Mouse (Mus musculus): ENCODE measurements at regions not wholly inside any gene's neighbourhood (a gene's known extent, or its start where the extent isn't known, plus 50 kb on each side); places are given as distances from the start of the nearest gene placed in this dataset.

DNA sequence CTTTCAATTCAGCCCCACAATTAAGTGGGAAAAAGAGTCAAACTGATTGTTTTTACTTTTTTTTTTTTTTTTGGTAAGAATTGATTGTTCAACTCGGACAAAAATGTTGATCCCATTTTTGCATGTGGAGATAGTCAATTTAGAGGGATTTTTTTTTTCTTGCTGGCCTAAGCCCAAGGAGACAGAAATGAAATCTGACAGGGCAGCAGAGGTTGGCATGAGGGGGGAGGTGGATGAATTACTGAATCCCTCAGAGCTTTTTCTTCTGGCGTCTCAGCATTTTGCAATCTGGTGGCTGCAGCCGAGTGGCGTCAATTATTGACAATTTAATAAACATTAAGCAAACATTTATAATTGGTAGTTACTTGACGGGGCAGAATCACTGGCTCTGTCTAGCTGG is 356.6 kb downstream of the Cd83 start:
- no peaks in the 10 kb centered on the region for H3K36me3 ChIP-seq (ENCODE audit: control insufficient read depth, insufficient read depth, low read length)
- H3K9me3 ChIP-seq (ENCODE audit: control insufficient read depth, low read length), result no peaks in the 10 kb centered on the region
- H3K9ac ChIP-seq (ENCODE audit: low read depth, low read length), result no peak overlapping the region
- 69% methylated on average over 5 of the region's 5 CpGs for WGBS
- H3K4me1 ChIP-seq (ENCODE audit: control insufficient read depth, insufficient read depth, low read length), result no peaks in the 10 kb centered on the region
- H3K27ac ChIP-seq (ENCODE audit: low read length), result no peak overlapping the region
- no peak overlapping the region for H3K4me2 ChIP-seq (ENCODE audit: low read depth, low read length)
- no peak for ATAC-seq
- no peaks in the 10 kb centered on the region for H3K27me3 ChIP-seq (replicated peaks; ENCODE audit: control insufficient read depth, insufficient read depth, low read length)
- no peak overlapping the region for H3K4me3 ChIP-seq (ENCODE audit: low read length)

DNA sequence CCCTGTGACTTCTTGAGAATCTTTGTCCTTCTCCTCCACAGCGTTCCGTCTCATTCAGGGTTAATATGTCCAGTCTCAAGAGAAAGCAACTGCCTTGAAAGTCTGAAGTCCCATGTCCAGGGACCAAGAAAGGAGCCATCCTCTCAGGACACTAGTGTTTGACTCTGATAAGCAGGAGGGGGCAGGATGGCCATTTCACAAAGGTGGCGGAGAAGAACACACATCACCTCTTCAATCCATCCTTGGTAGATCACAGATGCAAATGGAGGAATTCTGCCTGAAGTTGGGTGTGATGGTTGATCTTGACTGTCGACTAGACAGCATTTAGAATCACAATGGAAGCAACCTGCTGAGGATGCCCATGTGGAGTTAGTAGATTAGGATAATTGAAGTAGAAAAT is 360.9 kb downstream of the Cd83 start:
- ATAC-seq, result no peak
- Histone ChIP-seq H3K9me3 (ENCODE audit: control insufficient read depth, low read length) (no peaks in the 10 kb centered on the region), H3K27ac (ENCODE audit: low read length) (no peak overlapping the region), H3K4me2 (ENCODE audit: low read depth, low read length) (no peak overlapping the region), H3K4me1 (ENCODE audit: control insufficient read depth, insufficient read depth, low read length) (no peaks in the 10 kb centered on the region), H3K36me3 (ENCODE audit: control insufficient read depth, insufficient read depth, low read length) (no peaks in the 10 kb centered on the region), H3K27me3 (replicated peaks; ENCODE audit: control insufficient read depth, insufficient read depth, low read length) (no peaks in the 10 kb centered on the region), H3K9ac (ENCODE audit: low read depth, low read length) (no peak overlapping the region), H3K4me3 (ENCODE audit: low read length) (no peak overlapping the region)
- WGBS, result 93% methylated on average over 4 of the region's 4 CpGs

DNA sequence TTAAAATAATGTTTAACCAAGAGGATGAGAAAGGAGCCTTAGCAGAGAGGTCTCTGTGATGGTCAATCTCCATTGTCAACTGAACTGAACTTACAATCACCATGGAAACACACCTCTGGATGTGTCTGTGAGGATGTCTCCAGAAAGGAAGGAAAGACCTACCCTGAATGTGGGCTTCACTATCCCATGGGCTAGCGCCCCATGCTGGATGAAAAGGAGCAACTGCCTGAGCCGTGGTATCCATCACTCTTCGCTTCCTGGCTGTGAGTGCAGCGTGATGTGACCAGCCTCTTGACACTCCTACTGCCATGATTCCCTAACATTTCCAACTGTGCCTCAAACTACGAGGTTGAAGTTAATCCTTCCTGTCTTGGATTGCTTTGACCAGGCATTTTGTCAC is 363.3 kb downstream of the Cd83 start:
- no peaks in the 10 kb centered on the region for H3K27me3 ChIP-seq (replicated peaks; ENCODE audit: control insufficient read depth, insufficient read depth, low read length)
- no peak for ATAC-seq
- WGBS, result 84% methylated on average over 5 of the region's 5 CpGs
- no peaks in the 10 kb centered on the region for H3K9me3 ChIP-seq (ENCODE audit: control insufficient read depth, low read length)
- no peak overlapping the region for H3K9ac ChIP-seq (ENCODE audit: low read depth, low read length)
- no peak overlapping the region for H3K4me2 ChIP-seq (ENCODE audit: low read depth, low read length)
- H3K4me1 ChIP-seq (ENCODE audit: control insufficient read depth, insufficient read depth, low read length), result no peaks in the 10 kb centered on the region
- no peaks in the 10 kb centered on the region for H3K36me3 ChIP-seq (ENCODE audit: control insufficient read depth, insufficient read depth, low read length)
- H3K27ac ChIP-seq (ENCODE audit: low read length), result no peak overlapping the region
- no peak overlapping the region for H3K4me3 ChIP-seq (ENCODE audit: low read length)

DNA sequence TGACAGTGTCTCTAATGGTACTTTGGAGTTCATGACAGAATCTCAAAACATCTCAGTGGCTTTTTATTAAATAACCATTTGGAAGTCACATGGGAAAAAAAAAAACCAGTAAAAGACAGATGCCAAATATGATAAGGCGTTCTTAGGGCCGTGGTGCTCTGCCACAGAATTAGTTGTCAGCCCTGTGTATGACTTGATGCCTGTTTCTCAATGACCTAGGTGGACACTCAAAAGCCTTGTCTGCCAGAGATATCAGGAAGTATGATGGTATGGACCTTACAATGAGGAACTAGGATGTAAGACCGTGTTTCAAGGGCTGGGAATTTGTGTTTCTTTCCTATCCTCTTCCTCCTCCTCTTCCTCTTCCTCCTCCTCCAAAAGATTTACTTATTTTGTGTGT is 364.9 kb downstream of the Cd83 start:
- H3K27ac ChIP-seq (ENCODE audit: low read length), result no peak overlapping the region
- no peak for ATAC-seq
- no peaks in the 10 kb centered on the region for H3K36me3 ChIP-seq (ENCODE audit: control insufficient read depth, insufficient read depth, low read length)
- H3K27me3 ChIP-seq (replicated peaks; ENCODE audit: control insufficient read depth, insufficient read depth, low read length), result no peaks in the 10 kb centered on the region
- H3K9ac ChIP-seq (ENCODE audit: low read depth, low read length), result no peak overlapping the region
- no peaks in the 10 kb centered on the region for H3K4me1 ChIP-seq (ENCODE audit: control insufficient read depth, insufficient read depth, low read length)
- H3K4me2 ChIP-seq (ENCODE audit: low read depth, low read length), result no peak overlapping the region
- H3K4me3 ChIP-seq (ENCODE audit: low read length), result no peak overlapping the region
- H3K9me3 ChIP-seq (ENCODE audit: control insufficient read depth, low read length), result no peaks in the 10 kb centered on the region
- 78% methylated on average over 3 of the region's 3 CpGs for WGBS

DNA sequence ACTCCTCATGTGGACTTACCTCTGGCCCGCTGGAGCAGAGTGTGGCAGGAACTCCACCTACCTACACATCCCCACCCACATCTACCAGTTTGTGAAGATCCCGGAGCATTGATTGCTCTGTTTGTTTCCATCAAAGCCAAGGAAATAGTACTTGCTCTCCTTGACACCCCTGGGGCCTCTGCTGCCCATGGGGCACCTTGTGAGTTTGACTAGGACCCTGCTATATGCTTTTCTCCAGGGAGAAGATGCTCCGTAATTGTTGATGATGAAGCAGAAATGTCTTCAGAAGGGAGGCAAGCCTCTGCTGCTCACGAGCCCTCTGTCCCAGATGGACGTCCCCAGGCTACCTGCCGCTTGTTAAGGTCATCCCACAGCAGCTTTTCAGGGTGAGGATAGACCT is 367.0 kb downstream of the Cd83 start:
- no peaks in the 10 kb centered on the region for H3K36me3 ChIP-seq (ENCODE audit: control insufficient read depth, insufficient read depth, low read length)
- WGBS, result 76% methylated on average over 6 of the region's 6 CpGs
- no peak for ATAC-seq

DNA sequence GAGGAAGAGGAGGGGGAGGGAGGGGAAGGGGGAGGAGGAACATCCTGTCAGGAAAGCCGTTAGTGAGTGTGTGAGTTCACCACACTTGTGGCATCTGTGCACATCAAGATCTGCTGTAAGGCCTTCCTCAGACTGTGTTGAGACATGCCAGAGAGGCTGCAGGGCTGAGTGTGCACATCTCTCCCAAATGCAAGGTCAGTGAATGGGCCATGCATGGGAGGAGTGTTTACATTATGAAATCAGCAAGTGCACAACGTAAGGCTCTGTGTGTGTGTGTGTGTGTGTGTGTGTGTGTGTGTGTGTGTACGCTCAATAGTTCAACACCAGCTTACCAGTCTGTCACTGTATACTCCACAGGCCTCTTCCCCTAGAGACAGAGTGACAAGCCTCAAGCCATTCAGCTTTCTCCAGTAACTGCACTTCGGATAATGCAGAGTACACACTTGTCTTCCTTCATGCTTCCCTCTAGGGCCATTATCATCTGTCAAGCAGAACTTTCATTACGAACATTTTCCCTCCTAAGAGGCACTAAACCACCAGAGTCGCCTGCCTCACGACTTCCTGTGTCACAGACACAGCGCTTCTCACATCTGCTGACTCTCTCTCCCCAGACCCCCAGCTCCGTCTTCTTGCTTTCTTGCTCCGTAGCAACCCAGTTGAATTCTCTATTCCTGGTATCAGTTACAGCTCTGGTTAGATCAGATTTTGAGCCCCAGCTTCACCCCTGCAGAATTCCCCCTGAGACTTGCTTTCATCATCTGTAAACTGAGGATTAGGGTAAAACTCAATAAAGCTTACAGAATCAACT is 368.4 kb downstream of the Cd83 start:
- no peak overlapping the region for H3K4me2 ChIP-seq (ENCODE audit: low read depth, low read length)
- H3K9me3 ChIP-seq (ENCODE audit: control insufficient read depth, low read length), result no peaks in the 10 kb centered on the region
- no peak overlapping the region for H3K27ac ChIP-seq (ENCODE audit: low read length)
- no peak overlapping the region for H3K9ac ChIP-seq (ENCODE audit: low read depth, low read length)
- no peaks in the 10 kb centered on the region for H3K36me3 ChIP-seq (ENCODE audit: control insufficient read depth, insufficient read depth, low read length)
- no peaks in the 10 kb centered on the region for H3K4me1 ChIP-seq (ENCODE audit: control insufficient read depth, insufficient read depth, low read length)
- H3K27me3 ChIP-seq (replicated peaks; ENCODE audit: control insufficient read depth, insufficient read depth, low read length), result no peaks in the 10 kb centered on the region
- H3K4me3 ChIP-seq (ENCODE audit: low read length), result no peak overlapping the region
- no peak for ATAC-seq
- WGBS, result 45% methylated on average over 10 of the region's 10 CpGs

More for the DNA sequence above, 367.0 kb downstream of the Cd83 start:
- no peak overlapping the region for H3K4me2 ChIP-seq (ENCODE audit: low read depth, low read length)
- no peaks in the 10 kb centered on the region for H3K27me3 ChIP-seq (replicated peaks; ENCODE audit: control insufficient read depth, insufficient read depth, low read length)
- no peak overlapping the region for H3K27ac ChIP-seq (ENCODE audit: low read length)
- no peaks in the 10 kb centered on the region for H3K9me3 ChIP-seq (ENCODE audit: control insufficient read depth, low read length)
- H3K4me1 ChIP-seq (ENCODE audit: control insufficient read depth, insufficient read depth, low read length), result no peaks in the 10 kb centered on the region
- no peak overlapping the region for H3K4me3 ChIP-seq (ENCODE audit: low read length)
- H3K9ac ChIP-seq (ENCODE audit: low read depth, low read length), result no peak overlapping the region

DNA sequence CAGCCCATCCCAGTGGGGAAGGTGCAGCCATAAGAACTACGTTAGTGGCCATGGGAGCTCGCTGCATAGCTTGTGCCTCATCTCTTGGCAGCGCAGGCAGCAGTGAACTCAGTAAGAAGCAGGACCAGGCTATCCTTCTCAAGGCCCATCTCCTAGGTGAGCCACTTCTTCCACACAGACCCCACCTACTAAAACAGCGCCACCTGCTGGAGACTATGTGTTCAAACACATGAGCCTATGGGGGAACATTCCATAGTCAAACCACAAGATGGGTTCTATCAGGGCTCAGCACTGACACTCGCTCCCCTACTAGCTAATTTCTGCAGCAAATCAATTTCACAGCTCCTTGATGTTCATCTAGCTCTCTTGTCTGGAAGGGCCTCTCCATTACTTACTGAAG is 369.2 kb downstream of the Cd83 start:
- Histone ChIP-seq H3K9me3 (ENCODE audit: control insufficient read depth, low read length) (no peaks in the 10 kb centered on the region), H3K27ac (ENCODE audit: low read length) (no peak overlapping the region), H3K9ac (ENCODE audit: low read depth, low read length) (no peak overlapping the region), H3K4me2 (ENCODE audit: low read depth, low read length) (no peak overlapping the region), H3K4me1 (ENCODE audit: control insufficient read depth, insufficient read depth, low read length) (no peaks in the 10 kb centered on the region), H3K4me3 (ENCODE audit: low read length) (no peak overlapping the region), H3K36me3 (ENCODE audit: control insufficient read depth, insufficient read depth, low read length) (no peaks in the 10 kb centered on the region), H3K27me3 (replicated peaks; ENCODE audit: control insufficient read depth, insufficient read depth, low read length) (no peaks in the 10 kb centered on the region)
- 96% methylated on average over 5 of the region's 5 CpGs for WGBS
- ATAC-seq, result no peak

DNA sequence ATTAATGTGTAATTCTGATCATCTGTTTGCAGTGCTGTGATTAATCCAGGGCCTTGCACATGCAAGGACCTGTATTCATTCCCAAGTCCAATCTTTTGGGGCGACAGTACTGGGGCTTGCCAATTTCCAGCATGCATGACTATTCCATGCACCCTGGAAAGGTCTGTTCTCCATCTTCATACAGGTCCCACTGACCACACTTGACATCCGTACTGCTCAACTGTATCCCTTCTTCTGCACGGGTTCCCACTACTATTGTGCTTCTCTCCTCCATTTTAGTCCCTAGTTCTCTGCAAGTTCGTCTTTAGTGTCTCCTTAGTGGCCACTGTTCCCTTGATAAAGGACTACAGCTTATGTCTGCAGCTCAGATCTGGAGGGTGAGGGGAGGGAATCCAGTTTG is 371.4 kb downstream of the Cd83 start:
- Histone ChIP-seq H3K27me3 (replicated peaks; ENCODE audit: control insufficient read depth, insufficient read depth, low read length) (no peaks in the 10 kb centered on the region), H3K9ac (ENCODE audit: low read depth, low read length) (no peak overlapping the region), H3K4me2 (ENCODE audit: low read depth, low read length) (no peak overlapping the region), H3K4me3 (ENCODE audit: low read length) (no peak overlapping the region), H3K36me3 (ENCODE audit: control insufficient read depth, insufficient read depth, low read length) (no peaks in the 10 kb centered on the region), H3K4me1 (ENCODE audit: control insufficient read depth, insufficient read depth, low read length) (no peaks in the 10 kb centered on the region), H3K27ac (ENCODE audit: low read length) (no peak overlapping the region), H3K9me3 (ENCODE audit: control insufficient read depth, low read length) (no peaks in the 10 kb centered on the region)
- no peak for ATAC-seq
- WGBS, result 82% methylated on average over 4 of the region's 4 CpGs

DNA sequence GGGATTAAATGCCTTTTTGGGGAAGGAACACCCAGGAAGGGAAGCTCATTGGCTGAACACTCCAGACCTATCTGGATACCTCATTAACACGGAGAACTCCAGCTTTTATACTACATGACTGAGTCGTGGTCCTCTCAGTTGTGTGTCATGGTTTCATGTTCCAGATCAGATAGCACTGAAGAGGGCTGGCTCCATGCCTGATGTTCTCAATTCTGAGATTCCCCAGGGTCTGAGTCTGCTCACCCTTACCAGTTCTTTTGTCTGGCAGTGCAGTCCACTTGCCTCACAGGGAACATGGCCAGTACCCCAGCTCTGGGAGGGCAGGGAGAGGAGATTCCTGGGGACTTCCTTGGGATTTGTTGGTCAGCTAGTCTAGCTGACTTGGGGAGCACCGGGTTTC is 372.0 kb downstream of the Cd83 start:
- Histone ChIP-seq H3K27ac (ENCODE audit: low read length) (no peak overlapping the region), H3K36me3 (ENCODE audit: control insufficient read depth, insufficient read depth, low read length) (no peaks in the 10 kb centered on the region), H3K9ac (ENCODE audit: low read depth, low read length) (no peak overlapping the region), H3K27me3 (replicated peaks; ENCODE audit: control insufficient read depth, insufficient read depth, low read length) (no peaks in the 10 kb centered on the region), H3K4me2 (ENCODE audit: low read depth, low read length) (no peak overlapping the region), H3K4me3 (ENCODE audit: low read length) (no peak overlapping the region), H3K9me3 (ENCODE audit: control insufficient read depth, low read length) (no peaks in the 10 kb centered on the region), H3K4me1 (ENCODE audit: control insufficient read depth, insufficient read depth, low read length) (no peaks in the 10 kb centered on the region)
- 77% methylated on average over 3 of the region's 3 CpGs for whole genome bisulfite sequencing
- ATAC-seq, result no peak

DNA sequence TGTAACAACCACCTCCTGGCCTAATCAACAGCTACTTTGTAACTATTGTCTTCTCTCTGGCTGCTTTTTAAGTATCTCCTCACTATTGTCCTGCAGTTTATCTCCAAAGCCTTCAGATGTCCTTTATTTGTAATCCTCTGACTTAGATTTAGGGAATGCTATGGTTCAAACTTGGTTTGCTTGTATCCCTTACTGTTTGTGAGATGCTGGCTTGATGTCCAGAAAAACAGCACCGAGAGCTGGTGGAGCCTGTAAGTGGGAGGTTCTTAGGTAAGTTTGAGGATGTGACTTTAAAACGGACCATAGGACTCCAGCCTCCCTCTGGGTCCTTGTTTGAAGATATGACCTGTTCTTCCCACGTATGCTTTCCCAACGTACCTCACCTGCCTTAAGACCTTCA is 372.7 kb downstream of the Cd83 start:
- H3K4me2 ChIP-seq (ENCODE audit: low read depth, low read length), result no peak overlapping the region
- H3K27ac ChIP-seq (ENCODE audit: low read length), result no peak overlapping the region
- no peak overlapping the region for H3K4me3 ChIP-seq (ENCODE audit: low read length)
- no peak overlapping the region for H3K9ac ChIP-seq (ENCODE audit: low read depth, low read length)
- H3K4me1 ChIP-seq (ENCODE audit: control insufficient read depth, insufficient read depth, low read length), result no peaks in the 10 kb centered on the region
- no peaks in the 10 kb centered on the region for H3K36me3 ChIP-seq (ENCODE audit: control insufficient read depth, insufficient read depth, low read length)
- ATAC-seq, result no peak
- WGBS, result 69% methylated on average over 4 of the region's 4 CpGs
- no peaks in the 10 kb centered on the region for H3K9me3 ChIP-seq (ENCODE audit: control insufficient read depth, low read length)
- H3K27me3 ChIP-seq (replicated peaks; ENCODE audit: control insufficient read depth, insufficient read depth, low read length), result no peaks in the 10 kb centered on the region

Data from intestine, embryonic 16.5 days (tissue).